Mouse (Mus musculus) spleen, adult 12 weeks (tissue): ENCODE data around the gene Gm20388.
"Not testable (repeated sequence)": the region's sequence is repeated elsewhere in the genome, so short reads cannot be mapped to it uniquely, and the experiment has no call there.

Experiments used
- DNase-seq: peaks from one replicate; pipeline ENCODE4 v3.0.0; 2022; ENCODE audit warnings: low spot score

Gm20388 gene

DNA sequence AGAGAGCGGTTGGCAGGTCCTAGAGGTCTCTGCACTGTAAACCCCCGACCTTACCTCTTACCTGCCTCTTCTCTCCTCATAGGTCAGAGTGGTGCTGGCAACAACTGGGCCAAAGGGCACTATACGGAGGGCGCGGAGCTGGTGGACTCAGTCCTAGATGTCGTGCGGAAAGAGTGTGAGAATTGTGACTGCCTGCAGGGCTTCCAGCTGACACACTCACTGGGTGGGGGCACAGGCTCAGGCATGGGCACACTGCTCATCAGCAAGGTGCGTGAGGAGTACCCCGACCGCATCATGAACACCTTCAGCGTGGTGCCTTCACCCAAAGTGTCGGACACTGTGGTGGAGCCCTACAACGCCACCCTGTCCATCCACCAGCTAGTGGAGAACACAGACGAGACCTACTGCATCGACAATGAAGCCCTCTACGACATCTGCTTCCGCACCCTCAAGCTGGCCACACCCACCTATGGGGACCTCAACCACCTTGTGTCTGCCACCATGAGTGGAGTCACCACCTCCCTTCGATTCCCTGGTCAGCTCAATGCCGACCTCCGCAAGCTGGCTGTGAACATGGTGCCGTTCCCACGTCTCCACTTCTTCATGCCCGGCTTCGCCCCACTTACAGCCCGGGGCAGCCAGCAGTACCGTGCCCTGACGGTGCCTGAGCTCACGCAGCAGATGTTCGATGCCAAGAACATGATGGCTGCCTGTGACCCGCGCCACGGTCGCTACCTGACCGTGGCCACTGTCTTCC is 3510.1 kb downstream of the Gm20388 start:
- no peak for DNase-seq

DNA sequence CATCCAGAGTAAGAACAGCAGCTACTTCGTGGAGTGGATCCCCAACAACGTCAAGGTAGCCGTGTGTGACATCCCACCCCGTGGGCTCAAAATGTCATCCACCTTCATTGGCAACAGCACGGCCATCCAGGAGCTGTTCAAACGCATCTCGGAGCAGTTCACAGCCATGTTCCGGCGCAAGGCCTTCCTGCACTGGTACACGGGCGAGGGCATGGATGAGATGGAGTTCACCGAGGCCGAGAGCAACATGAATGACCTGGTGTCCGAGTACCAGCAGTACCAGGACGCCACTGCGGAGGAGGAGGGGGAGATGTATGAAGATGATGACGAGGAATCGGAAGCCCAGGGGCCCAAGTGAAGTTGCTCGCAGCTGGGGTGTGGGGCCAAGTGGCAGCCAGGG is 3510.7 kb downstream of the Gm20388 start:
- DNase-seq, result no peak

DNA sequence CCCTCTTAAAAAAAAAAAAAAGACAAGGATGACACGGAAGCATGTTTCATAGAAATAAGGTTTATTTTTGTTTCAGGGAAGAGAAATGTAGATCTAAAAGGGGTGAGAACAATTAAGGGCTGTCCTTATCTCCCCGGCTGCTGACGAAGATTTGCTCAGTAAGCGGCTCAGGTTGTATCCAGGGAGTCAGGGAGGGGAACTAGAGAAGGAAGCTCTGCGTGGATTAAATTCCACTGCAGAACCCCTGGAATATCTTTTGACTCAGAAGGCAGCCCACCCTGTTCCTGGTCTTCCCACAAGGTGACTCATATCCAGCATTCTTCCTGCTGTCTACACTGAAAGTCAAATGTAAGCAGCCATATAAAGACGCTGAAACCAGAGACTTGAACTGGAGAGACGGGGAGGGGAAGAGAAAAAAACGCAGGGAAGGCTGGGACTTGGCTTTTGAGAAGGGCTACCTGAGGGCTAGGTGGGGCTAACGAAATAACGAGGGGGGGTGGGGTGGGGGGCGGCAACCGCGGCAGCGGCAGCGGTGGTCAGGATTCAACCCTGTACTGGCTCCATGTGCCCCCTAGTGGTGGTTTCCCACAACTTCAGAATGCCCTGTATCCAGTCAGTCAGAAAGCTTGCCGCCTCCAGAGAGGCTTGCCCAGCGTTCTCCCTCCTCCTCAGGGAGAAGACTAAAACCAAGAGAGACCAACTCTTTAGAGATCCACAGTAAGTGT is 3511.6 kb downstream of the Gm20388 start:
- DNase-seq, result no peak

DNA sequence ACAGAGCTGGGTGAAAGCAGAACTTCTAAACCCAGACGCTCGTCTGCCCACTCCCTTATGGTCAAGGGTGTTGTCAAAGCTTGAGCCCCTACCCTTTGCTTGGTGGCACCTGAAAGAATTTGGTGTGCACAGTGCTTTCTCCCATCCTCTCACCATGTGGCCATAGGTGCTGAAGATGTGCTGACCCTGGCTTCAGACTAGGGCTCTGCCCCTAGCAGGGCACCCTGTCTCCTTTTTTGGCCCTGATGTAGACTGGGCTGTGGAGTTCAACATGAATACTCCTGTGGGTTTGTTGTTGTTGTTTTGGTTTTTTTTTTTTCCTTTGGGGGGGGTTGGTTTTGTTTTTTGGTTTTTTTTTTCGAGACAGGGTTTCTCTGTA is 3512.1 kb downstream of the Gm20388 start:
- no peak for DNase-seq

DNA sequence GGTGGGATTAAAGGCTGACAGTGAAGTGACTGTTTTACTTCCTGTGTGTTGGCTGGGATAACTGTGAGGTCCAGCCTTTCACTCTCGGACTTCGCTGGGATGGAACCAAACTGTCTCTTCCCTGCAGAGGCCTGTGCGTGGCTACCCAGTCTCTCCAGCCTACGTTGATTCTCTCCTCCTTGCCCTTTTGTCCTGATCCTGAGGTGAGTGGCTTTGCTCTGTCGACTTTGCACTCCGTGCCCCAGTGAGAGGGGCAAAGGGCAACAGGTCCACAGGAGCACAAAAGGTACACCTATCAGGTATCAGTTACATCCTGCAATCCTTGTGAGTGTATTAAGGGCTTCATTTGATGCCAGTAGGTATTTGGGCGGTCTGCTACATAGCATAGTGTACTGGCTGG is 3512.8 kb downstream of the Gm20388 start, which contains the start of gene Def8:
TSS of gene Def8 (plus strand) at position 87 of the 400 bp plus-strand sequence.
- no peak for DNase-seq

DNA sequence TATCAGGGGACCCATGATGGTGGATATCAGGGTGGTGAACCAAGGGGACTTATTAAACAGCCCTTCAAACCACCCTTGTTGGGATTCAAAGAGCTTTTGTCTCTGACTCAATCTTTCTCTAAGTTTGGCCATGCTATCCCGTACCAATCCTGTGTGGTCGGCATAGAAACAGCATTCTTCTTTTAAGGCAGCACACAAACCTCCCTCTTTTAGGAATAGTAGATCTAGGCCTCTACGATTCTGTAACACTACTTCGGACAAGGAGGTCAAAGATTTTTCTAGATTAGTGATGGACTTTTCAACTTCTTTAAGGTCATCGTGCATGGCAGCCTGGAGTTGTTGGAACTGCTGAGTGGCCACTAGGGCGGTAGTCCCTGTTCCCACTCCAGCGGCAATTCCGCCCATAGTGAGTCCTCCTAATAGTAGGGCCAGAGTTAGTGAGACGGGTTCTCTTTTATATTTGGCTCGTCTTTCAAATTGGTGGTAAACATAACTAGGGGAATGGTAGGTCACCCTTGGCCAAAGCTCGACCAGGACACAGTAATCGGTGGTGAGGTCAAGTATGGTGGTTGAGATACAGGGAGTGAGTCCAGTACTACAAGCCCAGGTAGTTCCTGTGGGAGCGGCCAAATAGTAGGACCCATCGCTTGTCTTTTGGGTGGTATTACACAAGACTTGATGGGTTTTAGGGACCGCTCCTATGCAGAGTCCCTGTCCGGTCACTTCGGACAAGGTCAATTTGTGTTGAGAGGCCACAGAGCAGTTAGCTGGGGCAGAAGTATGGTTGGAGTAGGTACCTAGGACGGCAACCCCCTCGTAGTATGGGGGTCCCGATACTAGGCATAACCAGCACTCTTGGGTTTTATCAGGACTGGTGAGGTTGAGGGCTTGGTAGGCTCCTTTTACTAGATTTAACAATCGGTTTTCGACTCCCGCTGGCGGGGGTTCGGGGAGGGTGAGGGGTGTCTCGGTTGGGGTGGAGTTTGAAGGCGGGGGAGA is 3516.2 kb downstream of the Gm20388 start:
- DNase-seq, result no peak

DNA sequence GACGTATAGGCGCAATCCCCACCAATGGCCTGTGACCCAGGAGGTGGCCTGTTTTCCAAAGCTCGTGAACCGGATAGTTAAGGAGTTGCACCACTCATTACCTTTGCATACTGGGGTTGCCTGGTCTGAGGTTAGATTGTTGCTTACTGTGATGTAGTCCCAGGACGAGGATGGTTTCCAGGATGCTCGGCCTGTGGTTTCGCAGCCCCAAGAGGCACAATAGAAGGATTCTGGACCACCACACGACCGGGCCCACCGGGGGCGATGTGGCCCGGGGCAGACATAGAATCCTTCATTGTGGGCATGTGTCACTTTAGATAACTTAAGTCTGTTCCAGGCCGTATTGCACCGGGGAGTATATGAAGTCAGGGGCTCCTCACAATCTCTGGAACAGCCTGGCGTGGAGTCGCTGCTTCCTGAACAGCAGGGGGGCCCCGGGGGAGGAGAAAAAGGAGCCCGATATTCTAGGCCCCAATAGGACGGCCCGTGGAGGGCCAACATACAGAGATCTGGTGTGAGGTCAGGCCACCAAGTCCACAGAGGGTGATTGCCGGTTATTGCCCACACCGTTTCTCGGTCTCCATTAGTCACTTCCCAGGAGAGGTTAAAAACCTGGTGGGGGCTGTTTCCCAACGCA is 3517.1 kb downstream of the Gm20388 start:
- DNase-seq, result no peak

DNA sequence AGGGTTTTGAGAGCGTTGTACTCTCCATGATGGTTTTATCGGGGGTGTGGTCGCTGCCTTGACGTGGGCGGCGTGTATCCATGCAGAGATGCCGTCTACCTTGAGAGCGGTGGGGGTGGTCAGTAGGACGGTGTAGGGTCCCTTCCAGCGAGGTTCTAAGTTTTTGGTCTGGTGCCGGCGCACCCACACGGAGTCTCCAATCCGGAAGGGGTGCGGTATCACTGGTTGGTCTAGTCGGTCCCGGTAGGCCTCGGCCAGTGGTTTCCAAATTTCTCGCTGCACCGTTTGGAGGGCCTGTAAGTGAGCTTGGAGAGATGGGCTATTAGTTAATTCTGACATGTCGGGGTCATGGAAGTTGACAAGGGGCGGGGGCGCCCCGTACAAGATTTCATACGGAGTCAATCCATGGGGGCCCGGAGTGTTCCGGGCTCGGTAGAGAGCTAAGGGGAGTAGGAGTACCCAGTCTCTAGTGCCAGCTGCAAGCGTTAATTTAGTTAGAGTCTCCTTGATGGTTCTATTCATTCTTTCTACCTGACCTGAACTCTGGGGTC is 3517.8 kb downstream of the Gm20388 start:
- DNase-seq, result no peak

DNA sequence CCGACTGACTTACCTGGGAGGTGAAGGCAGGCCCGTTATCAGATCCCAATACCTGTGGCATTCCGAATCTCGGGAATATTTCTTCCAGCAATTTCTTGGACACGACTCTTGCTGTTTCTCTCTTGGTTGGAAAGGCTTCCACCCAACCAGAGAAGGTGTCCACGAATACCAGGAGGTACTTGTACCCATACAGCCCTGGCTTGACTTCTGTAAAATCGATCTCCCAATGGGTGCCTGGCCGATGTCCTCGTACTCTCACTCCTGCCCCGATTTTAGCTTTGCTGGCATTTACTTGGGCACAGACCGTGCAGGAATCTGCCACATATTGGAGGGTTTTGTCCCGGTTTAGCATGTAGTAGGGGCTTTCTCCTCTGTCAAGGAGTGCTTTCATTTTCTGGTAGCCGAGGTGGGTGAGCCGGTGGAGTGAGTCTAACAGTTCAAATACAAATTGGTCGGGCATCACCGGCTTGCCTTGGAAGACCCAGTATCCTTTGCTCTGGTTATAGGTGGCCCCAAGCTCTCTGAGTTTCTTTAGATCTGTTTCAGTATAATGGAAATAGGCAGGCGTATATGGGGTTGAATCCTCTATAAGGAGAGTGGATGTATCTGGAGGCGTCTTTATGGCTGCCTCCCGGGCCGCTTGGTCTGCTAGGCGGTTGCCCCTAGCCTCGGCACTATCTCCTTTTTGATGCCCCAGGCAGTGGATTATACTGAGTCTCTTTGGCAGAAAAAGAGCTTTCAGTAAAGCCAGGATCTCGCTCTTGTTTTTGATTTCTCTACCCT is 3518.5 kb downstream of the Gm20388 start:
- DNase-seq, result no peak

DNA sequence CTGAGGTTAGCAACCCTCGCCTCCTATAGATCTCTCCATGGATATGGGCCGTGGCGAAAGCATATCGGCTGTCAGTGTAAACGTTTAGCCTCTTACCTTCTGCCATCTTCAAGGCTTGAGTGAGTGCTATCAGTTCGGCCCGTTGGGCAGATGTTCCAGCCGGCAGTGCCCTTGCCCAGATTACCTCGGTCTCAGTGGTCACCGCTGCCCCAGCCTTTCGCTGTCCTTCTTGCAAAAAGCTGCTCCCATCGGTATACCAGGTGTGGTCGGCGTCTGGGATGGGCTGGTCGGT is 3519.0 kb downstream of the Gm20388 start:
- not testable (repeated sequence) for DNase-seq

DNA sequence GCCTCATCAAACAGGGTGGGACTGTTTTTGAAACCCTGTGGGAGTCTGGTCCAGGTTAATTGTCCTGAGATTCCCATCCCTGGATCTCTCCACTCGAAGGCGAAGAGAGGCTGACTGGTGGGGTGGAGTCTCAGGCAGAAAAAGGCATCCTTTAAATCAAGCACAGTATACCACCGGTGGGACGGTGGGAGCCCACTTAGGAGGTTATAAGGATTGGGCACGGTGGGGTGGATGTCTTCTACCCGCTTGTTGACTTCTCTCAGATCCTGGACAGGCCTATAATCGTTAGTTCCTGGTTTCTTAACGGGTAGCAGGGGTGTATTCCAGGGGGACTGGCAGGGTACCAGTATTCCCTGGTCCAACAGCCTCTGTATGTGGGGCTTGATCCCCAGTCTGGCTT is 3520.3 kb downstream of the Gm20388 start:
- DNase-seq, result not testable (repeated sequence)

DNA sequence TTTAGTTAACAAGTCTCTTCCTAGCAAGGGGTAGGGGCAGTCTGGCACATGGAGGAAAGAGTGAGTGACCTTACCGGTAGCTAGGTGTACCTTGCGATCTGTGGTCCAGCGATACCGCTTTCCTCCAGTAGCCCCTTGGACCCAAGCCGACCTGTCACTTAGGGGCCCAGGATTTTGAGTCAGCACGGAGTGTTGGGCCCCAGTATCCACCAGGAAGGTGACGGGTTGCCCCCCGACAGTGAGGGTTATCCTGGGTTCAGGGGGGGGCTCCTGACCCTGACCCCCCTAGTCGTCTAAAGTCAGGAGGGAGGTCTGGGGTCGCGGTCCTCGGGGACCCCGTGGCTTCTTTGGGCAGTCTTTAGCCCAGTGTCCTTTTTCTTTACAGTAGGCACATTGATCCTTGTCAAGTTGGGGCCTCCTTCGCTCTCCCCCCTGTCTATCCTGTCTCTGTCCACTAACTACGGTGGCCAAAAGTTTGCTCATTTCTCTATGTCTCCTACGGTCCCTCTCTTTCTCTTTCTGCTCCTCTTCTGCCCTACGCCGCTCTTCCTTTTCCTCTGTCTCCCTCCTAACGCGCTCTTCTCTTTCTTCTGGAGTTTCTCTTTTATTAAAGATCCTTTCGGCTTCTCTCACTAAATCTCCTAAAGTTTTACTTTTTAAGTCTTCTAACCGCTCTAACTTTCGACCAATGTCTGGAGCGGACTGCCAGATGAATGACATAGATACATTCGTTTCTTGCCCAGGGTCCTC is 3521.2 kb downstream of the Gm20388 start:
- DNase-seq, result no peak

DNA sequence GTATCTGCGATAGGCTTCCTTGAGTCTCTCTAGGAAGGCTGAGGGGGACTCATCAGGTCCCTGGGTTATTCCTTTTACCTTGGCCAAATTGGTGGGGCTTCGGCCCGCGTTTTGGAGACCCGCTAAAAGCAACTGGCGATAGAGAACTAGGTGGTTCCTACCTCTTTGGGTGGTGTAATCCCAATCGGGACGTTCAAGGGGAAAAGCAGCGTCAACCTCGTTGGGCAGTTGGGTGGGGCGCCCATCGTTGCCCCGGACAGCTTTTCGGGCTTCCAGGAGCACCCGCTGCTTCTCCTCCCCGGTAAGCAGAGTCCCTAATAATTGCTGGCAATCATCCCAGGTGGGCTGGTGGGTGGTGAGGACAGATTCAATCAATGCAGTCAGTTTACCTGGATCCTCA is 3521.7 kb downstream of the Gm20388 start:
- DNase-seq, result no peak

DNA sequence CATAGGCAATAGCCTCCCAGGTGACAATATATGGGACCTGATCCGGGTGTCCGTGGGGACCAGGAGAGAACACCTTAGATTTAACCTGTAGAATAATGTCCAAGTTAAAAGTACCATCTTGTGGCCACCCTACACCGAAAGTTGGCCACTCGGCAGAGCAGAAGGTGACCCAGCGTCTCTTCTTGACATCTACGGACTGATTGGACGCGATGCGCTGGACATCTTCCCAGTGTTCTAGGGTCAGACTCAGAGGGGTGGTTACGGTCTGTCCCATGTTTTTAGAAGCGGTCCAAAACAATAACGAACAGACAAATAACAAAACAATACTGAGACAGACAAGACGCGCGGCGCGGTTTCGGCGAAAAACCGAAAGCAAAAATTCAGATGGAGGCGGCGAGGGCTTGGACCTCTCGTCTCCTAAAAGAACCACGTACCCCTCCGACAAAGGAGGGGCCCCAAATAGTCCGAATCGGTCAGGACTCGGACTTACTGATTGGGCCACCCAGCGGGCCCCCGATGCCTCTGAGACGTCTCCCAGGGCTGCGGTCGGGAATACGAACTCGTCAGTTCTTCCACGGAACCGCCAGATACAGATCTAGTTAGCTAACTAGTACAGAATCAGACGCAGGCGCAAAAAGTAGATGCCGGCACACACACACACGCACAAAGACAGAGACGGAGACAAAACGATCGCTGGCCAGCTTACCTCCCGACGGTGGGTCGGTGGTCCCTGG is 3522.8 kb downstream of the Gm20388 start:
- DNase-seq, result not testable (repeated sequence)

DNA sequence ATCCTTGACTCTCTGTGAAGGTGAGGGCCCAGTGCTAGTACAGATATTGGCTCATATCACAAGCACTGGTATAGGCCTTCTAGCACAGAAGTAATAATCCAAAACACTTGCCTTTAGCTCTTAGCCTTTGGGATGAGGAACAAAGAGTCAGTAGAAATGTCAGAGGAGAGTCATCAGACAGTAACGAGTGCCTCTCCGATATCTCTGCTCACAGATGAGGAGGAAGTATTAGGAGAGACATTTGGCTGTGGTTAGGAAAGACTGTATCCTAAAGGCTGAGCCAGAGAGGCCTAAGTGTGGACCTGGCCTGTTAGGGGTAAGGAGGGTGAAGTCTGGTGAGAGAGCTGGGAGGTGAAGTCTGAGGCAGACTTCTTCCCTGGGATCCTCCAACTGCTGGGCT is 3531.1 kb downstream of the Gm20388 start:
- DNase-seq, result no peak

DNA sequence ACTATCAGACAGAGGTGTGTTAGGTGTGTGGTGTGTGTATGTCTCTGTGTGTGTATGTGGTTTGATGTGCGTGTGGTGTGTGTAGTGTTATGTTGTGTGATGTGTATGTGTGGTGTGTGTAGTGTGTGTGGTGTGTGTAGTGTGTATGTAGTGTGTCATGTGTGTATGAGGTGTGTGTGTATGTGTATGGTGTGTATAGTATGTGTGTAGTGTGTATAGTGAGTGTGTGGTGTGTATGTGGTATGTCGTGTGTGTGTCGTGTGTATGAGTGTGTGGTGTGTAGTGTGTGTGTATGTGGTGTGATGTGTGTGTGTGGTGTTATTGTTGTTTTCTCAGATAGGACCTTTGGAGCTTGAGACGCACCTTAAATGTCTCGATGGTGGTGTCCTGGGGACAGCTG is 3531.7 kb downstream of the Gm20388 start:
- no peak for DNase-seq

DNA sequence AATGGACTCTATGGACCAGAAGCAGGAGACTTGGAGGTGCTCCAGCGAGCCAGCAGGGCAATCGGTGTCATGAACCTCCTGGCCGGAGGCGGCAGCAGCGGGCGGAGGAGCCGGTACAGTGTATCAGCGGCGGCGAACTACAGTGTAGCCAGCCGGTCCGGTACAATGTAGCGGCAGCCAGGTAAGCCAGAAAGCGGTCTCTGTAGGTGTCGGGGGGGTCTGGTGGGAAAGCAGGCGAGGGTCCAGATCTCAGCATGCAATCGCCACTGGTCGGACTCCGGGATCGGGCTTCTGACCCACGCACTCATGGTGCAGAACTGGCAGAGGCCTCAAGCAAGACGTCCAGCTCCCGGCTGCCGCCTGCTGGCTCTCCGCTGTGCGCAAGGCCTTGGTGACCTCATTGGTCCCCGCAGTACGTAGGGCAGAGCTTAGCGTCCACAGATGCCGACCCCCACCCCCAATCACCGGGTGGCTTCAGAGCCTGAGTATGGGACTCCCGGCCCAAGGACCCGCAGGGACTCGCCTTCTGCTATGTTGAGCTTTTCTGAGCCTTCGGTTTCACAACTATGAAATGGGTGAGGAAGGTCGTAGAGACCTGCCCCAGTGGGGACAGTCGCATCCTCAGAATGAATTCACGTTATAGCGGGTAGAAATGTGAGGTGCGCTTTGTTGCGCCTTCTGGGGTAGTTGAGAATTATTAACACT is 3532.4 kb downstream of the Gm20388 start:
- DNase-seq, result peak; percentile 90

DNA sequence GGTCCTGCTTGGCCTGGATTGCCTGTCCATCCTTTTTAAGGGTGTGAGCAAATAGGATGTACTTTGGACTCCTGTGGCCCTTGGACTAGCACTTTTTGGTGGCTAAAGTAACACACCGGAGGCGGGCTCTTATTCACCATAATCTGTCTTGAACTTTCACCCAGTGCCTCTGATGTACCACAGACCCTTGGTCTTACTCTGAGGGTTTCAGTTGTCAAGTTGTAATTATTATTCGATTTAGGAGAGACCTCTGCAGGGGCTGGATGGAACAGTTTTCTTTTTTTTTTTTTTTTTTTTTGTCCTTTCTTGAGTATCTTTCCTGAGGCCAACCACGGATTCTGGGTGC is 3532.9 kb downstream of the Gm20388 start:
- no peak for DNase-seq

DNA sequence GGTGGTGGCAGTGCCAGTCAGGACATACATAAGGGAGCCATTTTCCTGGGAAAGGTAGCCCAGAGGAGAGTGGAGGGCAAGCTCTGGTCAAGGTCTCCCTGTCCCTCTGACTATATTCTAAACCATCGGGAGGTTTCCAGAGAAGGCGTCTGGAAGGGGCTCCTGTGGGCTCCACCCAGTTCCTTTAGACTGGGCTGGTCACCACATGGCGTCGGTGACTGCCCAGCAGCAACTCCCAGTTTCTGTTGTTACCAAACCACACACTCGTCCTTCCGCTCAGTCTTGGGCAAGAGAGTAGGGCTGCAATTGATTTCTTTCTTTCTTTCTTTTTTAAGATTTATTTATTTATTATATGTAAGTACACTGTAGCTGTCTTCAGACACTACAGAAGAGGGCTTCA is 3533.5 kb downstream of the Gm20388 start:
- DNase-seq, result no peak
